Mouse (Mus musculus) MEL (cell line): ENCODE measurements around the gene Il23a. TPM values are rescaled to one million over a fixed set of nuclear protein-coding genes. Genes with fewer than 3 reads are reported as not detected.

Experiments
- DNase-seq: peaks from one replicate; pipeline ENCODE4 v3.0.0; 2011; ENCODE audit warnings: low read depth, low spot score
- H3K27ac ChIP-seq: 2 replicates; pipeline ENCODE4 v1.5.1; 2012; ENCODE audit warnings: low read depth, mild to moderate bottlenecking, control low read depth, low read length, moderate library complexity; ENCODE audit not compliant: control insufficient read depth
- H3K27me3 ChIP-seq, 2 experiments: fragments of 150-350 bp in 1 of 2; sonication (generic) in 1 of 2; 2 replicates each; pipeline ENCODE4 v1.6.1; 2012; ENCODE audit warnings: low read length in 2 of 2, mild to moderate bottlenecking in 2 of 2, improper control_type of control experiment in 1 of 2, moderate library complexity in 1 of 2; ENCODE audit not compliant: insufficient read depth in 2 of 2, control insufficient read depth in 1 of 2
- H3K36me3 ChIP-seq, 2 experiments: 2 replicates each; pipeline ENCODE4 v1.6.1; 2012 to 2014; ENCODE audit warnings: low read length in 2 of 2, improper control_type of control experiment in 1 of 2, inconsistent platforms in 1 of 2, mild to moderate bottlenecking in 1 of 2; ENCODE audit not compliant: insufficient read depth in 2 of 2, control insufficient read depth in 1 of 2
- H3K4me1 ChIP-seq, 2 experiments: fragments of 150-350 bp in 1 of 2; sonication (generic) in 1 of 2; 2 replicates each; pipeline ENCODE4 v1.6.1; 2012; ENCODE audit warnings: low read length in 2 of 2, improper control_type of control experiment in 1 of 2, mild to moderate bottlenecking in 1 of 2; ENCODE audit not compliant: insufficient read depth in 2 of 2, control insufficient read depth in 1 of 2
- H3K4me3 ChIP-seq, 2 experiments: fragments of 150-350 bp in 1 of 2; sonication (generic) in 1 of 2; 2 replicates each; pipeline ENCODE4 v1.5.1; 2012; ENCODE audit warnings: low read depth in 2 of 2, low read length in 2 of 2, mild to moderate bottlenecking in 2 of 2, moderate library complexity in 2 of 2, control low read depth in 1 of 2, improper control_type of control experiment in 1 of 2; ENCODE audit not compliant: control insufficient read depth in 1 of 2, insufficient read depth in 1 of 2
- H3K79me2 ChIP-seq: 2 replicates; pipeline ENCODE4 v1.6.1; 2012; ENCODE audit warnings: mild to moderate bottlenecking, low read length, moderate library complexity; ENCODE audit not compliant: control insufficient read depth, poor library complexity, insufficient read depth
- H3K9ac ChIP-seq: 2 replicates; pipeline ENCODE4 v1.6.1; 2012; ENCODE audit warnings: low read depth, mild to moderate bottlenecking, control low read depth, low read length, moderate library complexity; ENCODE audit not compliant: control insufficient read depth, poor library complexity, severe bottlenecking
- H3K9me3 ChIP-seq: fragments of 150-350 bp; sonication (generic); replicated peaks from 2 replicates; pipeline ENCODE4 v1.6.1; 2012; ENCODE audit warnings: mild to moderate bottlenecking, low read length, improper control_type of control experiment, moderate library complexity; ENCODE audit not compliant: insufficient read depth
- CTCF ChIP-seq, 3 experiments: IDR thresholded peaks in 2 of 3; conservative IDR thresholded peaks in 1 of 3; 2 replicates each; pipeline ENCODE4 v1.5.1; 2011 to 2012; ENCODE audit warnings: low read length in 3 of 3, low read depth in 2 of 3, mild to moderate bottlenecking in 2 of 3, improper control_type of control experiment in 1 of 3, inconsistent platforms in 1 of 3, mixed read lengths in 1 of 3, moderate library complexity in 1 of 3; ENCODE audit not compliant: control insufficient read depth in 1 of 3, insufficient read depth in 1 of 3, poor library complexity in 1 of 3, severe bottlenecking in 1 of 3
- E2F4 ChIP-seq: IDR thresholded peaks from 2 replicates; pipeline ENCODE4 v1.6.1; 2011; ENCODE audit warnings: low read depth, low read length, improper control_type of control experiment, borderline replicate concordance
- ELF1 ChIP-seq: IDR thresholded peaks from 2 replicates; pipeline ENCODE4 v1.6.1; 2014; ENCODE audit warnings: low read depth, mild to moderate bottlenecking, inconsistent platforms, low read length, improper control_type of control experiment, moderate library complexity
- EP300 ChIP-seq, 2 experiments: IDR thresholded peaks; 2 replicates each; pipeline ENCODE4 v1.6.1; 2011; ENCODE audit warnings: improper control_type of control experiment in 2 of 2, low read length in 2 of 2, low read depth in 1 of 2, mild to moderate bottlenecking in 1 of 2
- ETS1 ChIP-seq: IDR thresholded peaks from 2 replicates; pipeline ENCODE4 v1.6.1; 2012; ENCODE audit warnings: low read depth, mild to moderate bottlenecking, inconsistent platforms, low read length, improper control_type of control experiment, moderate library complexity
- GABPA ChIP-seq: IDR thresholded peaks from 2 replicates; pipeline ENCODE4 v1.6.1; 2012; ENCODE audit warnings: low read depth, mild to moderate bottlenecking, inconsistent platforms, low read length, improper control_type of control experiment, moderate library complexity
- GATA1 ChIP-seq: IDR thresholded peaks from 2 replicates; pipeline ENCODE4 v1.6.1; 2011; ENCODE audit warnings: low read depth, low read length, improper control_type of control experiment
- JUND ChIP-seq: IDR thresholded peaks from 2 replicates; pipeline ENCODE4 v1.6.1; 2011; ENCODE audit warnings: low read depth, mild to moderate bottlenecking, improper control_type of control experiment, low read length
- MEF2A ChIP-seq: IDR thresholded peaks from 2 replicates; pipeline ENCODE4 v1.6.1; 2014; ENCODE audit warnings: low read depth, mild to moderate bottlenecking, inconsistent platforms, low read length, improper control_type of control experiment; ENCODE audit not compliant: poor library complexity, insufficient replicate concordance, severe bottlenecking; ENCODE audit errors: extremely low read depth
- POLR2A ChIP-seq, 2 experiments: IDR thresholded peaks; 2 replicates each; pipeline ENCODE4 v1.6.1; 2011 to 2012; ENCODE audit warnings: low read length in 2 of 2, mild to moderate bottlenecking in 2 of 2, control low read depth in 1 of 2, improper control_type of control experiment in 1 of 2, low read depth in 1 of 2, moderate library complexity in 1 of 2; ENCODE audit not compliant: control insufficient read depth in 1 of 2, insufficient read depth in 1 of 2, poor library complexity in 1 of 2
- POLR2AphosphoS5 ChIP-seq: IDR thresholded peaks from 2 replicates; pipeline ENCODE4 v1.6.1; 2012; ENCODE audit warnings: low read depth, borderline replicate concordance, mild to moderate bottlenecking, inconsistent platforms, low read length, moderate library complexity, mixed read lengths
- RCOR1 ChIP-seq: IDR thresholded peaks from 2 replicates; pipeline ENCODE4 v1.6.1; 2012; ENCODE audit warnings: low read depth, mild to moderate bottlenecking, inconsistent platforms, low read length, improper control_type of control experiment
- SIN3A ChIP-seq: IDR thresholded peaks from 2 replicates; pipeline ENCODE4 v1.6.1; 2012; ENCODE audit warnings: low read length, improper control_type of control experiment, inconsistent platforms
- SMC3 ChIP-seq: IDR thresholded peaks from 2 replicates; pipeline ENCODE4 v1.6.1; 2011; ENCODE audit warnings: low read depth, low read length, improper control_type of control experiment
- UBTF ChIP-seq: IDR thresholded peaks from 2 replicates; pipeline ENCODE4 v1.6.1; 2012; ENCODE audit warnings: low read depth, mild to moderate bottlenecking, inconsistent platforms, low read length, improper control_type of control experiment, moderate library complexity, borderline replicate concordance; ENCODE audit not compliant: insufficient read depth
- USF1 ChIP-seq: IDR thresholded peaks from 2 replicates; pipeline ENCODE4 v1.6.1; 2014; ENCODE audit warnings: low read depth, mild to moderate bottlenecking, inconsistent platforms, low read length, improper control_type of control experiment, moderate library complexity
- ZNF384 ChIP-seq: IDR thresholded peaks from 2 replicates; pipeline ENCODE4 v1.6.1; 2012; ENCODE audit warnings: low read depth, mild to moderate bottlenecking, inconsistent platforms, low read length, improper control_type of control experiment
- polyA plus RNA-seq, 2 experiments: library from polyadenylated mRNA; stranded (reverse) in 1 of 2; unstranded in 1 of 2; fragments of >175 nt in 1 of 2; fragments of >200 nt in 1 of 2; gene quantifications; 2 replicates each; pipeline versions ENCODE4 v1.2.1 to v1.2.4; 2012; ENCODE audit warnings: low replicate concordance in 2 of 2, low read depth in 1 of 2; ENCODE audit not compliant: insufficient read length in 2 of 2, insufficient read depth in 1 of 2, missing spikeins in 1 of 2
- total RNA-seq: library from RNA; depleted of rRNA; stranded (reverse); fragments of 300-350 nt; gene quantifications from 2 replicates; pipeline ENCODE4 v1.2.3, GENCODE M21; 2012

Gene Il23a
- total and polyA plus RNA-seq, 3 experiments: 0.12 to 0.29 TPM; not detected in 1

DNA sequence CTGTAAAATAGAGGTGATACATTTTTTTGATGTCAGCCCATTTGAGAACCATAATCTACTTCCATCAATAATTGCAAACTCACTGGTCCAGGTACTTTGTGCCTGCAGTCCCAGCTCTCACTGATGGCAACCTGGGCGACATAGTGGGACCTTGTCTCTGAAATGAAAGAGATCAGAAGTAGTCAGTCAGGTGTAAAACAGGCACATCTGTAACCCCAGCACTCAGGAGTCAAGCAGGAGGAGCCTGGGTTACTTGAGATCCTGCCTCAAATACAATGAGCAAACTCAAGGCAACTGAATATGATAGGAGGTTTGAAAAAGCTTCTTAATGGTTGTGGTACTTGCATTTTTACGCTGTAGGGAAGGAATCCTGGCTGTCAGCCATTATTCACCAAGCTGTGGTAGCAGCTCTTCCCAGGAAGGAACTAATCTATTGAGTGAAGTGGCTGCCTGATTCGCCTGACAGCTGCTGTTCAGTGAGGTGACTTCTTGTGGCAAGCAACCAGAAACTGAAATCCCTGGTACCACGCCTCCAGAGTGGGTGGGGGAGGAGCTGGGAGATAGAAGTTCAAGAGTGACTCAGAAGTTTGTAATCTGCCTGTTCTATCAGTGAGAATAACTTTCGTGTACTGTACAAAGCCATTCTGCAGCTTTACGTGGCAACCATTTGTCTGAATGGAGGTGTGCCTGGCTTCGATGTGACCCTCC, 46.2 kb upstream of the Il23a start (continued):
- TF ChIP-seq RCOR1 (peak; percentile 91), E2F4 (no peak), ELF1 (peak; percentile 34; the same call in 1 of the 2 replicates)

GRCm38 (mm10) chr10:128343436-128343835, 44.9 kb upstream of the Il23a start:
- peak overlapping the region; percentile 6; the same call in 1 of the 2 replicates for H3K9ac ChIP-seq
- no peaks in the 10 kb centered on the region for H3K27me3 ChIP-seq
- H3K4me3 ChIP-seq: no peak overlapping the region
- peaks cover 21 to 66% of the 10 kb centered on the region in 2 experiments for H3K36me3 ChIP-seq
- H3K79me2 ChIP-seq: peaks cover 75% of the 10 kb centered on the region
- no peaks in the 10 kb centered on the region for H3K9me3 ChIP-seq
- no peak for DNase-seq
- peak overlapping the region; percentile 50 for H3K27ac ChIP-seq
- peaks cover 32 to 44% of the 10 kb centered on the region in 2 experiments for H3K4me1 ChIP-seq
- TF ChIP-seq E2F4 (no peak), GABPA (no peak), ETS1 (no peak), MEF2A (no peak), USF1 (no peak), GATA1 (no peak), UBTF (no peak)

GRCm38 (mm10) chr10:128340257-128340656, 41.7 kb upstream of the Il23a start:
- Histone ChIP-seq H3K9ac (no peak overlapping the region), H3K4me3 (no peak overlapping the region), H3K27me3 (no peaks in the 10 kb centered on the region), H3K36me3 (peaks cover 8 to 66% of the 10 kb centered on the region in 2 experiments), H3K9me3 (no peaks in the 10 kb centered on the region)
- TF ChIP-seq POLR2AphosphoS5: no peak
- no peak for TF ChIP-seq POLR2A (IDR thresholded peaks at IDR 0.05; ENCODE audit: control insufficient read depth in 1 of 2, insufficient read depth in 1 of 2, low read depth in 1 of 2, low read length in 2 of 2, poor library complexity in 1 of 2)
- peak; percentile 66; the same call in 1 of the 2 replicates for TF ChIP-seq ZNF384
- TF ChIP-seq GATA1: peak; percentile 61; the same call in 1 of the 2 replicates
- peak; percentile 41 to 60 (median 44) for TF ChIP-seq CTCF (IDR thresholded peaks at IDR 0.05 in 2 of 3, conservative IDR thresholded peaks at IDR 0.05 in 1 of 3; ENCODE audit: control insufficient read depth in 1 of 3, insufficient read depth in 1 of 3, low read depth in 2 of 3, low read length in 3 of 3, poor library complexity in 1 of 3, severe bottlenecking in 1 of 3)
- 0 out of 2 replicates have a peak, but pooled peaks have one; percentile 55 for TF ChIP-seq SIN3A
- no peak for TF ChIP-seq JUND
- peak; percentile 6 to 23; a peak in 1 of 4 replicates for TF ChIP-seq EP300 (IDR thresholded peaks at IDR 0.05; ENCODE audit: low read depth in 1 of 2, low read length in 2 of 2)
- TF ChIP-seq SMC3: peak; percentile 44
- TF ChIP-seq, all 39 proteins: peak for 6
- Histone ChIP-seq H3K79me2 (peaks cover 60% of the 10 kb centered on the region), H3K4me1 (peaks cover 34 to 43% of the 10 kb centered on the region in 2 experiments), H3K27ac (peak overlapping the region; percentile 55)
- peak; percentile 79 for DNase-seq
